Mouse (Mus musculus): ENCODE results near the gene Pkd1.

Pkd1 gene

DNA sequence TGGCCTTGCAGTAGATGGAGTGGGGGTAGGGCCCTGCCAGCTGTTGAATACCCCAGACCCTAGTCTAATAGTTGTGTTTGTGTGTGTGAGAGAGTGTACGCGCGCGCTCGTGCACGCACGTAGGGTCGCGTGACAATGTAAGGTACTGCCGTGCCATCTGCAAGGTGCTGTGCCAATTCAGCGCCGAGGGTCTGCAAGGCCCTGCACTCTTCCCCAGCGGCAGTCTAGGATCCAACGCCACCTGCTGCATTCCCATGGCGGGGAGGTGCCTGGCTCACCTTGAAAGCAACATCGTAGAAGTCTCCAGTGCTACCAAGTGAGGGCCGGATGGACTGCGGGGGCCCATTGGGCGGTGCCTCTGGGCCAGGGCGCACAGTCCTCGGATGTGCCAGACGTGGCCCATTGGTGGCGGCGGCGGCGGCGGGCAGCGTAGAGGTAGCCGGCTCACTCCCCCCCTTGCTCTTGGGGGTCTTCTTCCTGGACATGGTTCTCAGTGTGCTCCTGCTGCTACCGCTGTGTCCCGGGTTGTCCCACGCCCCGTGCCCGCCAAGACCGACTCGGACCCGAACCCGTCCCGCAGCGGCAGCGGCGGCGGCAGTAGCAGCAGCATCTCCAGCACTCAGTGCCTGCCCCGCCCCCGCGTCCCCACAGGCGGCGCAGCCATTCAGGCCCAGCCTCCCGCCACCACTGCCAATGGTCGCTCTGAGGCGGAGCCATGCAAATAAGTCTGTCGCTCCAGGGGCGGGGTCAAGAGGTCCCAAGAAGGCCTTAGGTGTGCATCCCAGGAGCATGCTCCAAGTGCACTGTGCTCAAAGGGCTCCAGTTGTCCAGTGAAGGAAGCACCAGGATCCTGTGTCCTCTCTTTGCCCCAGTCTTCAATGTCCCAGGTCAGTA, 16.3 kb upstream of the Pkd1 start:
- no peak for DNase-seq (ENCODE audit: low read depth, low spot score)

DNA sequence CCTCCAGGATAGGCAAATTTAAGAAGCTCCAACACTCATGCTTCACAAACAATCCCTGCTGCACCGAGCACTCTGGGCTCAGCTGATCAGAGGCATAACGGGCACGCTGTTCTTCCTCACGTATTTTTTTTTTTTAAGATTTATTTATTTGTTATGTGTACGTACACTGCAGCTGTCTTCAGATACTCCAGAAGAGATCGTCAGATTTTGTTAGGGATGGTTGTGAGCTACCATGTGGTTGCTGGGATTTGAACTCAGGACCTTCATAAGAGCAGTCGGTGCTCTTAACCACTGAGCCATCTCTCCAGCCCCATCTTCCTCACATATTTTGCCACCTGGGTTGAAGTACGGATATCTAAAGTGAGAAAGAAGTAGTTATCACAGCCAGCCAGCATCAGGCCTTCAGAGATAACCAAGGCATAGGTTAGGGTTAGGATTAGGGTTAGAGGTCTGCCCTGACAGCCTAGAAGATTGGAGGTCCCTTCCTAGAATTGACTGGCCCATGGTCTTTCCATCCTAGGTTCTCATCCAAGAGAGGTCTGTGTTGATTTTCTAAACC, 15.4 kb upstream of the Pkd1 start, which contains the start of gene Rab26:
TSS of gene Rab26 (minus strand) at position 51 of the 559 bp plus-strand sequence.
- no peak for DNase-seq (ENCODE audit: low read depth, low spot score)

DNA sequence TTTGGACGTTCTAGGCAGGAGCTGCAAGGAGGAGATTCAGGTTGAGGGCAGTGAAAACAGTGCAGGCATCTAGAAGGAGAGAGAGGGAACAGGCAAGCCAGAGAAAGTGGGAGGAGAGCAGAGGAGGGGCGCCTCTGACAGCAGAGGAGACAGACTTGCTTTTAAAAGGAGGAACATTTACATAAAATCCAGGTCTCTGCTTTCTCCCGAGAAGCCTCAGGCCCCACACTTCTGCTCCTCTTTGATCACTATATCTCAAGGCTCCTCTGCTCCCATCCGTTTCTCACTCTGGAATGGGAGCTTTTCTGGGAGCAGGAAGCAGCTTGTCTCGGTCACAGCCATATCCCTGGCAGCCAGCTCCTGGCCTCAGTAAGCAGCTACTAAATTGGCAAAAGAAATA, 14.3 kb upstream of the Pkd1 start:
- no peak for DNase-seq (ENCODE audit: low read depth, low spot score)

DNA sequence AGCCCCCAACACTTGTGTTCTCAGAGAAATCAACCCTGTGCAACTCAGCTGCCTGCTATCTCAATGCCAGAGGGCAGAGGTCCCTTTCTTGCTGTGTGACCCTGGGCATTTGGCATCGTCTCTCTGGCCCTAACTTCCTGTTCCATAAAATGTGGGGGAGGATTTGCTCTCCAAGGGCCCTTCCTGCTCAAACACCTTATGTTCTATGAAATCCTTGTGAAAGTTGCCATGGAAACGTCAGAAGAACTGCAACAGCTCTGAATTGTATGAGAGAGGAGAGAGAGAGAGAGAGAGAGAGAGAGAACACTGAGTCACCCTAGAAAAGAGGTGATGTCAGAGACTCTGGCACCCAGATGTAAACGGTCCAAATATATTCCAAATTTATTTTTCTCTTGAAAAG, 12.1 kb upstream of the Pkd1 start:
- no peak for DNase-seq (ENCODE audit: low read depth, low spot score)

DNA sequence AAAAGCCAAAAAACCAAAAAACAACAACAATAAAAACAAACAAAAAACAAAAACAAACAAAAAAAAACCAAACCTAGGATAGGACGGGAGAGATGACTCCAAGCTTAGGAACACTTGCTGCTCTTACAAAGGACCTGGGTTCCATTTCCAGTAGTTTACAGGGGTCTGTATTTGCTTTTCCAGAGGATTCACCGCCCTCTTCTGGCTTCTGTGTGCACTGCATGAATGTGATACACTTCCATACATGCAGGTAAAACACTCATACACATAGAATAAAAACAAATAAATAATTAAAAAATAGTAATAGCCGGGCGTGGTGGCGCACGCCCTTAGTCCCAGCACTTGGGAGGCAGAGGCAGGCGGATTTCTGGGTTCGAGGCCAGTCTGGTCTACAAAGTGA, 10.7 kb upstream of the Pkd1 start:
- no peak for DNase-seq (ENCODE audit: low read depth, low spot score)

DNA sequence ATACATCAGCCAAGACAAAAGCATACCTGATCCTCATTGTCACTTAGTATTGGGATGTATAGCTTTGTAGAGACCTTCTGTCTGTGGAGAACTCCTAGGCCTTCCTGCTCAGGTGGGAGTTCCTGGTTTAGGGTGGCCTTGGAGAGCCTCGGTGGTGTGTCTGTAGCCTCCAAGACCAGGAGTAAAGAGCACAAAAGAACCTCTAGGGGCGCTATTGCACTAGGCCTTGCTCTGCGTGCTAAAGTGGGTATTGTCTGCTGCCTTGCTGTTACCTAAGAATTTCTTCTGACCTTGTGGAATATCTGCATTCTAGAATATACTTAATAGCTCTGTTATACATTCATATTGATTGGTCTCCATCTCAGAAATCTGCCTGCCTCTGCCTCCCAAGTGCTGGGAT, 9.3 kb upstream of the Pkd1 start:
- DNase-seq (ENCODE audit: low read depth, low spot score), result no peak

DNA sequence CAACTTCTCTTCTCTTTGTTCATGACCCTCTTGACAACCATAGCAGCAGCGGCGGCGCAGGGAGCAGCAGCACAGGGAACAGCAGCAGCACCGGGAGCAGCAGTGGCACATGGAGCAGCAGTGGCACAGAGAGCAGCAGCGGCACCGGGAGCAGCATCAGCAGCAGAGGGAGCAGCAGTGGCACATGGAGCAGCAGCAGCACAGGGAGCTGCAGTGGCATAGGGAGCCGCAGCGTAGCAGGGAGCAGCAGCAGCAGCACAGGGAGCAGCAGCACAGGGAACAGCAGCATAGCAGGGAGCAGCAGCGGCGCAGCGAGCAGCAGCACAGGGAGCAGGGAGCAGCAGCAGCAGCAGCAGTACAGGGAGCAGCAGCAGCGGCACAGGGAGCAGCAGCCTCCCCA, 5.0 kb upstream of the Pkd1 start:
- DNase-seq (ENCODE audit: low read depth, low spot score), result no peak

DNA sequence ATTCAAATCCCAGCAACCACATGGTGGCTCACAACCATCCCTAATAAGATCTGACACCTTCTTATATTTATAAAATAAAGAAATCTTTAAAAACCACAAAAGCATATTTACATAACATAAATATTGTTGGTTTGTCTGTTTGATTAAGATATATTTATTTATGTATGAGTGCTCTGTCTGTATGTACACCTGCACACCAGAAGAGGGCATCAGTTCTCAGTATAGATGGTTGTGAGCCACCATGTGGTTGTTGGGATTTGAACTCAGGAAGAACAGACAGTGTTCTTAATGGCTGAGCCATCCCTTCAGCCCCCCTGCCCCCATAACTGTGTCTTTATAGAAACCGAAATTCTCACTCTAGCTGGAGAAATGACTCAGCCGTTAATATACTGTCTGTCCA, 4.4 kb upstream of the Pkd1 start:
- DNase-seq (ENCODE audit: low read depth, low spot score), result no peak

DNA sequence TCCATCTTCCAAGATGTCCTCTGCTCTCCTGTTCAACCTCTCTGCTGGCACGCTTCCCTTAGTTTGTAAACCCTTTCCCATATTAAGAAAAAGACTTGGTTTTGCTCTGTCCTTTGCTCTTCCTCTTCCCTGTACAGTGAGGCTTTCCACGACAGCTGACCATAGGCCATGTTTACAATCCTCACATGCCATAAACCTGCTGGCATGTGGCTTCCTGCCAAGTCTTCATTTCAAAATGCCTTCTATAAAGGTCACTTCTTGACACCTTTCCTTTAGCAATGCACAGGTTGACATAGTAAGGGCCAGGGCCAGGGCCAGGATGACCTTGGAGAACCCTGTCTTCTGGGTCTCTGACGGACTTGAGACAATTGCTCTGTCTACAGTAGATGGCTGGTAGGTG, 3.4 kb upstream of the Pkd1 start:
- DNase-seq (ENCODE audit: low read depth, low spot score), result no peak

DNA sequence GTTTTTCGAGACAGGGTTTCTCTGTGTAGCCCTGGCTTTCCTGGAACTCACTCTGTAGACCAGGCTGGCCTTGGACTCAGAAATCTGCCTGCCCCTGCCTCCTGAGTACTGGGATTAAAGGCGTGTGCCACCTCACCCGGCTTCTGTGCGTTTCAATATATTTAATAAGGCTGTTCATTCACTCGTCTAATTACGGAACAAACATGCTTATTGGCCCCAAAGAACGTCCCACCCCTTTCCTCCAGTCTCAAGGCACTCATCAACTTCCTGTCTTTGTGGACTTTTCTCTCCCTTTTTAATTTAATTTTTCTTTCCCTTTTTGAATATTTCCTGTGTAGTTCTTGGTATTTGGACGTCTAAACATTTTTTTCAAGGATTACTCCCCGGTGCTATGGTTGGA, 1.2 kb upstream of the Pkd1 start:
- DNase-seq (ENCODE audit: low read depth, low spot score), result no peak

DNA sequence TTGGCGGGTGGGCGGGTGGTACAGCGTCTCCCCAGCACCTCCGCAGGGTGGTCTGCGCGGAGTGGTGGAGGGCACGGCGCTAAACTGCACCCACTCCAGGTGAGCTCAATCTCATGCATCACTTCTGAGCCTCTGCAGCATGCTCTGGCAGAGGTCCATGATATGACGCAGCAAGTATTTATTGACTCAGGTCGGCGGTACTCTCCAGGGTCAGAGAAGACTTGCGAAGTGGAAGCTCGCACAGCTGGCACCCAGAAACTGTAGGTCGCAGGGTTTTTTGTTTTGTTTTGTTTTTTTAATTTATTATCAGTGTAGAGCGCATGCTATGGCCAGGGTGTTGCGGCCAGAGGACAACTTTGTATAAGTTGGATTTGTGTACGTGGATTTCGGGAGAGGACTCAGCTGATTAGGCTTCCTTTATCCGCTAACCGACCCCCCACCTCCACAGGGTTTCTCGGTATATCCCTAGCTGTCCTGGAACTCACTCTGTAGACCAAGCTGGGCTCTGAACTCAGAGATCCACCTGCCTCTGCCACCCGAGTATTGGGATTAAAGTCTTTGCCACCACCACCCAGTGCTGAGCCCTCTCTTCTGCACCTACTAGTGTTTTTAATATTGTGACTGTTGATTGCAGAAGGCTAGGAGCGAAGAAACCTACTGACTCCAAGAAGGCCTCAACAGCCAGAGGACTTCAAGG, 565 bp upstream of the Pkd1 start:
- DNase-seq (ENCODE audit: low read depth, low spot score), result no peak

DNA sequence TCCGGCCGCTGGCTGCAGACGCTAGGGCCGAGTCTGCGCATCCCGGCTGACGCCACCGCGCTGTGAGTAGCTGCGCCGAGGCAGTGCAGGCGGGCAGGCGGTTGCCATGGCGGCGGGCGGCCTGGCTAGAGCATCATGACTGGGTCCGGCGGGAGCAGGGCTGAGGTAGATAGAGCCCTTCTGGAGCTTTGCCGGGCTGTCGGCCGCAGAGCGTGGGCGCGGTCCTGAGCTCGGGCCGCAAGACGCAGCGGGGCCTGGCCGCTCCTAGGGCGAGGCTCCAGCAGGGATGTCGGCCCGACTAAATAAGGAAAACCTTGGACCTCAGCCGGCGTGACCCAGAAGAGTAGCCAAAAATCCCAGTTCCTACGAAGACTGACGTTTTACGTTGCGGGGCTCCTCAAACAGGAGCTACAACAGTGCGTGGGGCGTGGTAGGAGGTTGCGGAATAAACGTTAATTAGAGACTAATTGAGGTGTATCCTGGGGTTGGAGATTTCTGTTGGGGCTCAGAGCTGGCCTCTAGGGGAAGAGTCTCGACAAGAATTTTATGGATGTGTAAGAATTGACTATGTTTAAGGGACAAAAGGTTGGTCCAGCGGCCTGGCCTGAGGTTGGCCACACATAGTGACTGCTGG, 899 bp downstream of the Pkd1 start:
- DNase-seq (ENCODE audit: low read depth, low spot score), result no peak

DNA sequence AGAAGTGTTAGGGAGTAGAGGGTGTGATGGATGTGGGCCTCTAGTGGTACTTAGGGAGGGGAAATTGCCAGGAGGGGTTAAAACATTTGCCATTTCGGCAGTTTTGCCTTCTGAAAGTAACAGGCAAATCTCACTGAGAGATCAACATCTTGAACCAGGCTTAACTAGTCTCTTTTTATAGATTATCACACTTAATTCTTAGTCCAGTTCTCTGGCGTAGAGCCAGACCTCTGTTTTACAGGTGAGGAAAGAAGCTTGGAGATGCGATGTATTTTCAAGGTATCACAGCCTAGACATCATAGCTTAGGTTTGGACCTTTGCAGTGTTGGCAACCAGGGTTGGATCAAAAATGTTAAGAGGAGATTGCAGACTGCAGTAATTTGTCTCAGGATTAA, 1.4 kb downstream of the Pkd1 start:
- DNase-seq (ENCODE audit: low read depth, low spot score), result no peak

DNA sequence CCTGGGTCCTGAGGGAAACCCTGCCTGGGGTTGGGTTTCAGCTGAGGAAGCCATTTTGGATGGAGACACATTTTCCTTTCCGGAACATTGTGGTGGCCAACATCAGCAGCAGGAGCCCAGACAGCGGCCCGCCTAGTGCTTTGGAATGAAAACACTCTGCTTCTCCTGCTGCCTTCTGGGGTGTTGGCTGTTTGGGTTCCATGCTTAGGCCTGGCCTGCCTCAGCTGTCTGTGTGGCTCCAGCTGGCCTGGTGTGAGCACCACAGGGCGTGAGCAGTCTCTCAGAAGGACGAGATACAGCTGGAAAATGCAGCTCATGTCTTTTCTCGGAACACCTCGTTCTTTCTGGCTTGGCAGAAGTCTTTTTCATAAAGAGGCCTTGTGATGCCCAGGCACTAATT, 7.5 kb downstream of the Pkd1 start:
- DNase-seq (ENCODE audit: low read depth, low spot score), result no peak

DNA sequence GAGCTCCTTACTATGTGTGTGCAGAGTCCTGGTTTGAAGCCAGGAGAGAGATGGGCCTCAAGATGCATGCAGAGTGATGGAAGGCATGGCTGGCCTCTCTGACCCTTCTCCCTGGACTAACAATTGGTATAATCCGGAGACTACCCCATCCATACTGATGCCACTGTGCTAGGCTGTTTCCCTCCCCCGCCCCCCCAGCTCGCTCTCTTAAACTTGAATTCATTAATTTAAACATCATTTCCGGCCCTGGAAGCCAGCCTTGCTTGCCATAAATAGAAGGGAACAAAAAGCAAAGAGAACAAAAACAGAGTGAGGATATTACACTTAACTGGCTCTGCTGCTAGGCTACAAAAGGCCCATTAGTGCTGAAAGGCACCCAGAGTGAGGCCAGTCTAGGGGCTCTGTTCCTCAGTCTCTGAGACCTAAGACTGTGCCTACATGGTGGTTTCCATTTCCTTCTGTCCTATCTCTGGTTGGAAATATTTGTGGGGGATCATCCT, 9.0 kb downstream of the Pkd1 start:
- DNase-seq (ENCODE audit: low read depth, low spot score), result no peak

DNA sequence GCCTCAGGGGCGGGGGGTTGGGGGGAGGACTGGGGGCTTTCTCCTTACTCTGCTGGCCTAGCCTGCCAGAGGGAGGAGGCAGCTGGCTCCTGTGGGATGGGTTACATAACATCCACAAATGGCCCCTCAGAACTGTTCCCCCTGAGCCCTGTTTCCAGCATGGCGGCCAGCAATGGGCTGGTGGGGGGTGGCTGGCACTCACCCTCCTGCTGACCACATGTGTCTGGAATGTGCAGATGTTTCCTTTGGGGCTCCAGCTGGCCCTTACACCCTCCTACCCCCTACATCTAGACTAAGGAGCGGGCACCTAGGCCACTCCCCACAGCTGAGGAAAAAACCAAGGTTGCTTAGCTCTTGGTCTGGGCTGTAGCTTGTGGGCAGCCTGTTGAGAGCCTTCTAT, 9.5 kb downstream of the Pkd1 start:
- DNase-seq (ENCODE audit: low read depth, low spot score), result no peak

DNA sequence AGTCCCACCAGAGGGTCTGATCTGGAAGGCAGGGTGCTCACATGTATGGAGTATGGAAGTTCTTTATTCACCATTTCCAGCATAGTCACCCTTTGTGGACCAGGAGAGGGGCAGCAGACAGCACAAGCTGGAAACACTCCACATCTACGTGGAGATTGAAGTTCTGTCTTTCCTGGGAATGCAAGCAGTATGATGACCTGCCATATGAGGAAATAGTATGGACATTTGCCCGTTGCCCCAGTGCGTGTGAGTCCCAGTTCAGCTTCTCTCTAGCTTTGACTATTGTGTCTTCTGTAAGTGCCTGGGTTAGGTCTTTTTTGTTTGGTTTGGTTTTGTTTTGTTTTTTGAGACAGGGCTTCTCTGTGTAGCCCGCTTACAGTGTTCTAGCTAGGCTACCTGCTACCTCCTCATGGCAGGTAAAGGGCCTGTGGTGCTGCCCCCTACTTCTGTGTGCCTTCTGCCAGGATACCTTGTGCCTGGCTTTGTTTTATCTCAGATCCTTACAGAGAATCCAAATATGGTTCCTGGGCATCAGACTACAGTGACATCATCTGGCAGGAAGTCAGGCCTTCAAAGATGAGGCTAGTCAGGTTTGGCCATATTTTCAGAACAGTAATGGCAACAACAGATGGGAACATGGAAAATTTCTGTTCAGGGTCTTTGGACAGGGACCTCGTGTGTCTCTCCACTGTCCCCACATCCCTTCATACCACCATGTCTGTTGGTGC, 10.8 kb downstream of the Pkd1 start:
- no peak for DNase-seq (ENCODE audit: low read depth, low spot score)

DNA sequence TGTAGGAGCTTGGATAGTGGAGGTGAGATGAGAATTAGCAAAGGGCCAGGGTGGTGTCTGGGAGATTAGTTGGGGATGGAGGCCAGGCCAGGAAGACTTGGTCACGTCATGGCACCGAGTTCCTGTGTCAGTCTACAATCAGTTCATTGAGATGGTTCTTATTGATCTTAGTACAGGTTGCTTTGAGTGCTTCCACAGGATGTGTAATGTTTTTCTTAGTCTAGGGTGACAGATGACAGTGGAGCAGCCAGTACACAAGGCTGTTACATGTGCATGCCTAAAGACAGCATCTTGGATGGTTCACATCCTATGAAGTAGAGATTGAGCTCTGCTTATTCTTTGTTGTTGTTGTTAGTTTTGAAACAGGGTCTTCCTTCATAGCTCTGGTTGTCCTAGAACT, 12.0 kb downstream of the Pkd1 start:
- DNase-seq (ENCODE audit: low read depth, low spot score), result no peak

DNA sequence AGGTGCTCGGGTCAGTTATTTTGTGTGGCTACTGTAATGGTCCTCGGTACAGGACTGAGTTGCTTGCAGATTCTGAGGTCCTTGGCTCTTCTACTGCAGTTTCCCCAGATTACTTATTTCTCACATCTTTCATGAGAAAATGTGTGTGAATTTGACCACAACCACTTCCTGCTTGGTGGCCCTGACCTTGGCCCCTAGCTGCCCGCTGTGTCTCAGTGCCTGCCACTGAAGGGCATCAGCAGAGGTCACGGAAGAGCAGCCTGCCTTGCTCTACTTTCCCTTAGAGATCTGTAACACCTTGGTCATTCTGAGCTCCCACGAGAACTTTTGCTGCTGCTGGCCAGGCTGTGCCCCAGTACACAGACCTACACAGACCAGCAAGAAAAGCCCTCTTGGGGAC, 14.0 kb downstream of the Pkd1 start:
- no peak for DNase-seq (ENCODE audit: low read depth, low spot score)

DNA sequence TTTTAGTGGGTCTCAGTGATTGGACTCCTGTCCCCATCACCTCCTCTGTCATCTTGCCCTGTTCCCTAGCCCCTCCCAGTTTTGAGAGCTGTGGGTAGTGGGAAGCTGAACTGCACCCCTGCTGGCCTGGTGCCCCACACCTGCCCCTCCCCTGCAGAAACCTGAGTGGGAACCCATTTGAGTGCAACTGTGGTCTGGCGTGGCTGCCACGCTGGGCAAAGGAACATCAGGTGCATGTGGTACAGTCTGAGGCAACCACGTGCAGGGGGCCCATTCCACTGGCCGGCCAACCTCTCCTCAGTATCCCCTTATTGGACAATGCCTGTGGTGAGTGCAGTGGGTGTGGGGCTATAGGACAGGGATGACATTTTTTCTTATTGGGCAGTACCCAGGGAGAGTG, 14.8 kb downstream of the Pkd1 start:
- no peak for DNase-seq (ENCODE audit: low read depth, low spot score)

DNA sequence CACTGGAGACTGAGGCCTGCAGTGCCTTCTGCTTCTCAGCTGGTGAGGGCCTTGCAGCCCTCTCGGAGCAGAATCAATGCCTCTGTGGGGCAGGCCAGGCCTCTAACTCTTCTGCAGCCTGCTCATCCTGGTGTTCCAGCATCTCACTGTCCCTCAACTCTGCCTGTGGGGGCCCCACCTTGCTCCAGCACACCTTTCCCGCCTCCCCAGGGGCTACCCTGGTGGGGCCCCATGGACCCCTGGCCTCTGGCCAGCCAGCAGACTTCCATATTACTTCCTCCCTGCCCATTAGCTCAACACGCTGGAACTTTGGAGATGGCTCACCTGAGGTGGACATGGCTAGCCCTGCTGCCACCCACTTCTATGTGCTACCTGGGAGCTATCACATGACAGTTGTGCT, 15.5 kb downstream of the Pkd1 start:
- DNase-seq (ENCODE audit: low read depth, low spot score), result no peak

DNA sequence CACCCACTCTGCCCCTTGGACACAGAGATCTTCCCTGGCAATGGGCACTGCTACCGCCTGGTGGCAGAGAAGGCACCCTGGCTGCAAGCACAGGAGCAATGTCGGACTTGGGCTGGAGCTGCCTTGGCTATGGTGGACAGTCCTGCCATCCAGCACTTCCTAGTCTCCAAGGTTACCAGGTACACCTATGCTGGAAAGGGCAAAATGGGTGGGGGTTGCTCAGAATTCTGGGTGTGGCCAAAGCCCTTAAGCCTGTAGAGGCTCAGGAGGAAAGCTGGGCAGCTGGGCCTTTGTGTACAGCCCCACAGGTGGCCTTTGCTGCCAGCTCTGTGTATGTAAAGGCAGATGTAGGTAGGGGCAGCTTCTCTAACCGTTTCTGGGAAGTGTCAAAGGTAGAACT, 16.2 kb downstream of the Pkd1 start:
- no peak for DNase-seq (ENCODE audit: low read depth, low spot score)
